Mouse (Mus musculus): ENCODE results near the gene Map2k6. TPM values are rescaled to one million over a fixed set of nuclear protein-coding genes. Genes with fewer than 3 reads are reported as not detected.
A peak's percentile ranks its signal among the peaks of the same experiment; 100 is the strongest.

The Map2k6 gene
- total and polyA plus RNA-seq, 3 experiments = 1.9 to 3.2 TPM; not detected in 1

- H3K36me3 ChIP-seq (ENCODE audit: control insufficient read depth in 1 of 2, insufficient read depth in 2 of 2, low read length in 2 of 2) = peaks cover 0 to 4% of the 10 kb centered on the region in 2 experiments; a peak in 1 of 4 replicates
- H3K27me3 ChIP-seq (ENCODE audit: control insufficient read depth in 1 of 2, insufficient read depth in 2 of 2, low read length in 2 of 2) = no peaks in the 10 kb centered on the region
- TF ChIP-seq EP300 (IDR thresholded peaks at IDR 0.05; ENCODE audit: low read depth in 1 of 2, low read length in 2 of 2) (no peak), SIN3A (IDR thresholded peaks at IDR 0.05; ENCODE audit: low read length) (no peak), JUND (IDR thresholded peaks at IDR 0.05; ENCODE audit: low read depth, low read length) (no peak), MAZ (IDR thresholded peaks at IDR 0.05; ENCODE audit: low read depth, low read length) (no peak)
- H3K4me1 ChIP-seq (ENCODE audit: control insufficient read depth in 1 of 2, insufficient read depth in 2 of 2, low read length in 2 of 2) = peaks cover 6 to 7% of the 10 kb centered on the region in 2 experiments
- peak; percentile 52 for DNase-seq (ENCODE audit: low read depth, low spot score)
- H3K4me3 ChIP-seq (ENCODE audit: control insufficient read depth in 1 of 2, insufficient read depth in 1 of 2, low read depth in 2 of 2, low read length in 2 of 2) = no peak overlapping the region
- no peak overlapping the region for H3K27ac ChIP-seq (ENCODE audit: control insufficient read depth, low read depth, low read length)
- no peak overlapping the region for H3K9ac ChIP-seq (ENCODE audit: control insufficient read depth, low read depth, low read length, poor library complexity, severe bottlenecking)
- no peaks in the 10 kb centered on the region for H3K79me2 ChIP-seq (ENCODE audit: control insufficient read depth, insufficient read depth, low read length, poor library complexity)
- no peaks in the 10 kb centered on the region for H3K9me3 ChIP-seq (replicated peaks; ENCODE audit: insufficient read depth, low read length)
These were observed 77.6 kb downstream of the Map2k6 start for GRCm38 (mm10) chr11:110476361-110477151.

GRCm38 (mm10) chr11:110477961-110478869 is 79.3 kb downstream of the Map2k6 start:
- 0 out of 4 replicates have a peak overlapping the region, but pooled peaks of 1 of the 2 experiments have one; percentile 8 for H3K4me3 ChIP-seq (ENCODE audit: control insufficient read depth in 1 of 2, insufficient read depth in 1 of 2, low read depth in 2 of 2, low read length in 2 of 2)
- H3K27ac ChIP-seq (ENCODE audit: control insufficient read depth, low read depth, low read length) = no peak overlapping the region
- no peaks in the 10 kb centered on the region for H3K79me2 ChIP-seq (ENCODE audit: control insufficient read depth, insufficient read depth, low read length, poor library complexity)
- no peaks in the 10 kb centered on the region for H3K27me3 ChIP-seq (ENCODE audit: control insufficient read depth in 1 of 2, insufficient read depth in 2 of 2, low read length in 2 of 2)
- no peak overlapping the region for H3K9ac ChIP-seq (ENCODE audit: control insufficient read depth, low read depth, low read length, poor library complexity, severe bottlenecking)
- peaks cover 6 to 7% of the 10 kb centered on the region in 2 experiments for H3K4me1 ChIP-seq (ENCODE audit: control insufficient read depth in 1 of 2, insufficient read depth in 2 of 2, low read length in 2 of 2)
- peaks cover 0 to 4% of the 10 kb centered on the region in 2 experiments; a peak in 1 of 4 replicates for H3K36me3 ChIP-seq (ENCODE audit: control insufficient read depth in 1 of 2, insufficient read depth in 2 of 2, low read length in 2 of 2)
- TF ChIP-seq MAFK (IDR thresholded peaks at IDR 0.05; ENCODE audit: borderline replicate concordance, low read depth, low read length) (no peak), CHD2 (IDR thresholded peaks at IDR 0.05; ENCODE audit: low read length) (no peak), USF1 (IDR thresholded peaks at IDR 0.05; ENCODE audit: low read depth, low read length) (no peak), ETS1 (IDR thresholded peaks at IDR 0.05; ENCODE audit: low read depth, low read length) (no peak), ELF1 (IDR thresholded peaks at IDR 0.05; ENCODE audit: low read depth, low read length) (no peak)
- no peaks in the 10 kb centered on the region for H3K9me3 ChIP-seq (replicated peaks; ENCODE audit: insufficient read depth, low read length)
- no peak for DNase-seq (ENCODE audit: low read depth, low spot score)

GRCm38 (mm10) chr11:110478978-110479384 is 80.1 kb downstream of the Map2k6 start:
- Histone ChIP-seq H3K9me3 (replicated peaks; ENCODE audit: insufficient read depth, low read length) (no peaks in the 10 kb centered on the region), H3K27me3 (ENCODE audit: control insufficient read depth in 1 of 2, insufficient read depth in 2 of 2, low read length in 2 of 2) (no peaks in the 10 kb centered on the region), H3K27ac (ENCODE audit: control insufficient read depth, low read depth, low read length) (no peak overlapping the region), H3K4me1 (ENCODE audit: control insufficient read depth in 1 of 2, insufficient read depth in 2 of 2, low read length in 2 of 2) (peaks cover 6 to 7% of the 10 kb centered on the region in 2 experiments), H3K4me3 (ENCODE audit: control insufficient read depth in 1 of 2, insufficient read depth in 1 of 2, low read depth in 2 of 2, low read length in 2 of 2) (peak overlapping the region; percentile 50 to 83), H3K9ac (ENCODE audit: control insufficient read depth, low read depth, low read length, poor library complexity, severe bottlenecking) (peak overlapping the region; percentile 46), H3K79me2 (ENCODE audit: control insufficient read depth, insufficient read depth, low read length, poor library complexity) (no peaks in the 10 kb centered on the region), H3K36me3 (ENCODE audit: control insufficient read depth in 1 of 2, insufficient read depth in 2 of 2, low read length in 2 of 2) (peaks cover 0 to 4% of the 10 kb centered on the region in 2 experiments; a peak in 1 of 4 replicates)
- DNase-seq (ENCODE audit: low read depth, low spot score) = peak; percentile 62
- peak; percentile 98 for TF ChIP-seq ZNF384 (IDR thresholded peaks at IDR 0.05; ENCODE audit: low read depth, low read length)
- no peak for TF ChIP-seq TBP (IDR thresholded peaks at IDR 0.05; ENCODE audit: low read depth, low read length)
- TF ChIP-seq CTCF (IDR thresholded peaks at IDR 0.05 in 2 of 3, conservative IDR thresholded peaks at IDR 0.05 in 1 of 3; ENCODE audit: control insufficient read depth in 1 of 3, insufficient read depth in 1 of 3, low read depth in 2 of 3, low read length in 3 of 3, poor library complexity in 1 of 3, severe bottlenecking in 1 of 3) = no peak
- TF ChIP-seq UBTF (IDR thresholded peaks at IDR 0.05; ENCODE audit: borderline replicate concordance, insufficient read depth, low read depth, low read length) = no peak
- TF ChIP-seq BHLHE40 (IDR thresholded peaks at IDR 0.05; ENCODE audit: borderline replicate concordance, low read depth, low read length) = peak; percentile 39; the same call in 1 of the 2 replicates
- 0 out of 2 replicates have a peak, but pooled peaks have one; percentile 29 for TF ChIP-seq MXI1 (IDR thresholded peaks at IDR 0.05; ENCODE audit: low read depth, low read length)
- TF ChIP-seq MYC (IDR thresholded peaks at IDR 0.05; ENCODE audit: low read depth, low read length) = no peak
- no peak; the same call in 1 of the 2 replicates for TF ChIP-seq ZKSCAN1 (IDR thresholded peaks at IDR 0.05; ENCODE audit: low read depth, low read length)

Measured in MEL (cell line).